Mouse (Mus musculus): ENCODE measurements at regions not wholly inside any gene's neighbourhood (a gene's known extent, or its start where the extent isn't known, plus 50 kb on each side); places are given as distances from the start of the nearest gene placed in this dataset.
"Not testable (repeated sequence)": the region's sequence is repeated elsewhere in the genome, so short reads cannot be mapped to it uniquely, and the experiment has no call there.

DNA sequence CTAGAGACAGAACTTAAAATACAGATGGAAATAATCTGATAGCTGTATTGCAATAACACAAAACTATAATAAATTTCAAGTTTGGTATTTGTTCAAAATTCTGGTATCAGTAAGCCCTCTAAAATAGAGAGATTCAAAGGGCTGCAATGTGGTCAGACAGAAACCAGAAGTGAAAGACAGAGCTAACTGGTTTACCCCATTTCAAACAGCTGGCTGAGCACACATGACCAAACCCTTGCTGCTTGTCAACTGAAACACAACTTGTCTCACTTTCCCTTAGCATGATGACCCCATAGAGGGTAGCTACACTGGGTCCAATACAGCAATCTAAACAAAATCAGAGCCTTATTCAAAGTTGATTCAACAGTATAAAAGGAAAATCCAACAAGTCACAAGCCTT, 234.2 kb upstream of the Sdr16c6 start:
- H3K4me3 ChIP-seq (replicated peaks; ENCODE audit: low read depth, low read length), result no peak overlapping the region
- H3K9me3 ChIP-seq (ENCODE audit: control insufficient read depth, low read length), result no peaks in the 10 kb centered on the region
- no peaks in the 10 kb centered on the region for H3K27me3 ChIP-seq (ENCODE audit: control insufficient read depth, insufficient read depth, low read length)
- no peaks in the 10 kb centered on the region for H3K36me3 ChIP-seq (ENCODE audit: control insufficient read depth, insufficient read depth, low read length)
- no peak for ATAC-seq (ENCODE audit: low FRiP score, low TSS enrichment)
- no peak for DNase-seq
- no peak overlapping the region for H3K27ac ChIP-seq (replicated peaks; ENCODE audit: low read depth, low read length)
- H3K4me2 ChIP-seq (ENCODE audit: low read length), result no peak overlapping the region
- H3K4me1 ChIP-seq (ENCODE audit: control insufficient read depth, insufficient read depth, low read length), result no peaks in the 10 kb centered on the region
- no peak overlapping the region for H3K9ac ChIP-seq (replicated peaks; ENCODE audit: low read length)

GRCm38 (mm10) chr4:4306922-4307321, 229.6 kb upstream of the Sdr16c6 start:
- Histone ChIP-seq H3K36me3 (ENCODE audit: control insufficient read depth, insufficient read depth, low read length) (no peaks in the 10 kb centered on the region), H3K9ac (replicated peaks; ENCODE audit: low read length) (no peak overlapping the region), H3K4me3 (replicated peaks; ENCODE audit: low read depth, low read length) (no peak overlapping the region), H3K4me2 (ENCODE audit: low read length) (no peak overlapping the region), H3K27ac (replicated peaks; ENCODE audit: low read depth, low read length) (no peak overlapping the region), H3K4me1 (ENCODE audit: control insufficient read depth, insufficient read depth, low read length) (no peaks in the 10 kb centered on the region), H3K27me3 (ENCODE audit: control insufficient read depth, insufficient read depth, low read length) (no peaks in the 10 kb centered on the region), H3K9me3 (ENCODE audit: control insufficient read depth, low read length) (no peaks in the 10 kb centered on the region)
- WGBS, result 78% methylated on average over 3 of the region's 3 CpGs
- DNase-seq (no peak), ATAC-seq (ENCODE audit: low FRiP score, low TSS enrichment) (no peak)

GRCm38 (mm10) chr4:4305740-4306249, 228.5 kb upstream of the Sdr16c6 start:
- no peak for ATAC-seq (ENCODE audit: low FRiP score, low TSS enrichment)
- no peaks in the 10 kb centered on the region for H3K9me3 ChIP-seq (ENCODE audit: control insufficient read depth, low read length)

GRCm38 (mm10) chr4:4304666-4305065, 227.3 kb upstream of the Sdr16c6 start:
- no peak overlapping the region for H3K27ac ChIP-seq (replicated peaks; ENCODE audit: low read depth, low read length)
- 89% methylated on average over 1 of the region's 1 CpGs for WGBS
- H3K9me3 ChIP-seq (ENCODE audit: control insufficient read depth, low read length), result no peaks in the 10 kb centered on the region
- ATAC-seq (ENCODE audit: low FRiP score, low TSS enrichment) (no peak), DNase-seq (no peak)
- no peaks in the 10 kb centered on the region for H3K4me1 ChIP-seq (ENCODE audit: control insufficient read depth, insufficient read depth, low read length)
- no peaks in the 10 kb centered on the region for H3K36me3 ChIP-seq (ENCODE audit: control insufficient read depth, insufficient read depth, low read length)
- H3K4me3 ChIP-seq (replicated peaks; ENCODE audit: low read depth, low read length), result no peak overlapping the region
- no peaks in the 10 kb centered on the region for H3K27me3 ChIP-seq (ENCODE audit: control insufficient read depth, insufficient read depth, low read length)
- H3K9ac ChIP-seq (replicated peaks; ENCODE audit: low read length), result no peak overlapping the region
- no peak overlapping the region for H3K4me2 ChIP-seq (ENCODE audit: low read length)

More at GRCm38 (mm10) chr4:4305740-4306249, 228.5 kb upstream of the Sdr16c6 start:
- no peaks in the 10 kb centered on the region for H3K36me3 ChIP-seq (ENCODE audit: control insufficient read depth, insufficient read depth, low read length)
- H3K27ac ChIP-seq (replicated peaks; ENCODE audit: low read depth, low read length), result no peak overlapping the region
- no peak for DNase-seq
- no peak overlapping the region for H3K4me2 ChIP-seq (ENCODE audit: low read length)
- no peak overlapping the region for H3K4me3 ChIP-seq (replicated peaks; ENCODE audit: low read depth, low read length)
- no peak overlapping the region for H3K9ac ChIP-seq (replicated peaks; ENCODE audit: low read length)
- H3K4me1 ChIP-seq (ENCODE audit: control insufficient read depth, insufficient read depth, low read length), result no peaks in the 10 kb centered on the region
- no peaks in the 10 kb centered on the region for H3K27me3 ChIP-seq (ENCODE audit: control insufficient read depth, insufficient read depth, low read length)

DNA sequence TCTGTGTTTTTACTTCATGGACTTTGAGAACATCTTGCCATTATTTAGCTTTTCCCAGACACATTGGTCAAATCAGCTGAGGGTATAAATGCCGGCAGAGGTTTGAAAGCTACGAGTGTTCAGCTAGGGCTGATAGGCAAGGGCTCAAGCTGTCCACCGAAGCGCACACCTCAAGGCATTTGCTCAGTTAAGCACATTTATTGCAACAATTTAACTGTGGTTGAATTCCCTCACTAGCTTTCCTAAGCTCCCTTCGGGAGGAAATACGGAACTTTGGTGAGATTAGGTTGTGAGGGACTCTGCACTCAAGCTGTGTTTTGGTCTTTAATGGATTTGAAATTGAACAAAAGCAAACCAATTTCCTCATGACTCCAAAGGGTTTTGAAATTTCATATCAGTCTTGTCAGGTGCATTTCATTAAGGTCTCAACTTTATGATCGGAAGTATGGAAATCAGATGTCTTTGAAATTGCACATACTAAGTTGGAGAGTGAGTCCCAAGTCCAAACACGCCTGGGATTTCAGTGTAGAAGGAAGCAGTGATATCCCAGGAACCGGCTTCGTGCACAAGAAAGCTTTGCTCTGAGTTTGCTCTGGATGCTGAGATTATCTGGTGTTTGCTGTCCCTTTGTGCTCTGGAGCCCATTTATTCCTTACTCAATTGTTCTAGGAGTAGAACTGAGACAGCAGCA, 223.0 kb upstream of the Sdr16c6 start:
- H3K36me3 ChIP-seq (ENCODE audit: control insufficient read depth, insufficient read depth, low read length), result no peaks in the 10 kb centered on the region
- no peak overlapping the region for H3K4me3 ChIP-seq (replicated peaks; ENCODE audit: low read depth, low read length)
- no peaks in the 10 kb centered on the region for H3K9me3 ChIP-seq (ENCODE audit: control insufficient read depth, low read length)
- ATAC-seq (ENCODE audit: low FRiP score, low TSS enrichment), result no peak
- no peaks in the 10 kb centered on the region for H3K4me1 ChIP-seq (ENCODE audit: control insufficient read depth, insufficient read depth, low read length)
- no peak overlapping the region for H3K9ac ChIP-seq (replicated peaks; ENCODE audit: low read length)
- WGBS, result 80% methylated on average over 10 of the region's 10 CpGs
- no peak overlapping the region for H3K4me2 ChIP-seq (ENCODE audit: low read length)
- no peak for DNase-seq
- H3K27ac ChIP-seq (replicated peaks; ENCODE audit: low read depth, low read length), result no peak overlapping the region
- no peaks in the 10 kb centered on the region for H3K27me3 ChIP-seq (ENCODE audit: control insufficient read depth, insufficient read depth, low read length)

DNA sequence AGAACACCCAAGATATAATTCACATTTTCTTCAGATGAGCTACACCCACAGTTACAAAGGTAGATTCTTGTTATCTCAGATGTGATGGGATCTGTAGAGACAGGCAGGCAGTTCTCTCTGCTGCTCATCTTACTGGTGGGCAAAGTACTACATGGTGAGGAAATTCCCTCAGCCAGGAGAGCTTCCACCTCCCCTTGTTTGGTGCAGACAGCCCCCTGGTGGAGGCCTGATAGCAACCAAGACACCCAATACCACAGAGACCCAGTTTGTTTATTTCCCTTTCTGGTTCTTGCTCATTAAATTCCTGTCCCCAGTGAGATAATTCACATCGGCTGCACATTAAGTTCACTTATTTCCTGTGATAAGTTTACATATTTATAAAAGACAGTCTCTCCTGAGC, 222.3 kb upstream of the Sdr16c6 start:
- no peaks in the 10 kb centered on the region for H3K36me3 ChIP-seq (ENCODE audit: control insufficient read depth, insufficient read depth, low read length)
- H3K4me1 ChIP-seq (ENCODE audit: control insufficient read depth, insufficient read depth, low read length), result no peaks in the 10 kb centered on the region
- H3K9ac ChIP-seq (replicated peaks; ENCODE audit: low read length), result no peak overlapping the region
- no peaks in the 10 kb centered on the region for H3K9me3 ChIP-seq (ENCODE audit: control insufficient read depth, low read length)
- no peaks in the 10 kb centered on the region for H3K27me3 ChIP-seq (ENCODE audit: control insufficient read depth, insufficient read depth, low read length)
- H3K4me2 ChIP-seq (ENCODE audit: low read length), result no peak overlapping the region
- no peak overlapping the region for H3K4me3 ChIP-seq (replicated peaks; ENCODE audit: low read depth, low read length)
- peak; percentile 18 for DNase-seq
- WGBS, result 78% methylated on average over 1 of the region's 1 CpGs
- H3K27ac ChIP-seq (replicated peaks; ENCODE audit: low read depth, low read length), result no peak overlapping the region
- ATAC-seq (ENCODE audit: low FRiP score, low TSS enrichment), result no peak; the same call in 1 of the 2 replicates

GRCm38 (mm10) chr4:4249601-4250000, 172.3 kb upstream of the Sdr16c6 start:
- ATAC-seq (ENCODE audit: low FRiP score, low TSS enrichment) (no peak), DNase-seq (no peak)
- H3K4me2 ChIP-seq (ENCODE audit: low read length), result no peak overlapping the region
- H3K36me3 ChIP-seq (ENCODE audit: control insufficient read depth, insufficient read depth, low read length), result no peaks in the 10 kb centered on the region
- 88% methylated on average over 2 of the region's 2 CpGs for WGBS
- no peak overlapping the region for H3K27ac ChIP-seq (replicated peaks; ENCODE audit: low read depth, low read length)
- no peaks in the 10 kb centered on the region for H3K4me1 ChIP-seq (ENCODE audit: control insufficient read depth, insufficient read depth, low read length)
- H3K9me3 ChIP-seq (ENCODE audit: control insufficient read depth, low read length), result no peaks in the 10 kb centered on the region
- H3K27me3 ChIP-seq (ENCODE audit: control insufficient read depth, insufficient read depth, low read length), result no peaks in the 10 kb centered on the region
- no peak overlapping the region for H3K9ac ChIP-seq (replicated peaks; ENCODE audit: low read length)
- no peak overlapping the region for H3K4me3 ChIP-seq (replicated peaks; ENCODE audit: low read depth, low read length)

GRCm38 (mm10) chr4:4247669-4248068, 170.3 kb upstream of the Sdr16c6 start:
- H3K4me2 ChIP-seq (ENCODE audit: low read length), result no peak overlapping the region
- no peak for DNase-seq
- no peaks in the 10 kb centered on the region for H3K9me3 ChIP-seq (ENCODE audit: control insufficient read depth, low read length)
- no peak for ATAC-seq (ENCODE audit: low FRiP score, low TSS enrichment)
- 85% methylated on average over 4 of the region's 4 CpGs for WGBS
- H3K4me1 ChIP-seq (ENCODE audit: control insufficient read depth, insufficient read depth, low read length), result no peaks in the 10 kb centered on the region
- H3K27me3 ChIP-seq (ENCODE audit: control insufficient read depth, insufficient read depth, low read length), result no peaks in the 10 kb centered on the region
- no peak overlapping the region for H3K27ac ChIP-seq (replicated peaks; ENCODE audit: low read depth, low read length)
- H3K36me3 ChIP-seq (ENCODE audit: control insufficient read depth, insufficient read depth, low read length), result no peaks in the 10 kb centered on the region
- no peak overlapping the region for H3K9ac ChIP-seq (replicated peaks; ENCODE audit: low read length)
- no peak overlapping the region for H3K4me3 ChIP-seq (replicated peaks; ENCODE audit: low read depth, low read length)

GRCm38 (mm10) chr4:4242306-4242980, 165.1 kb upstream of the Sdr16c6 start:
- H3K4me3 ChIP-seq (replicated peaks; ENCODE audit: low read depth, low read length); H3K36me3 ChIP-seq (ENCODE audit: control insufficient read depth, insufficient read depth, low read length); H3K9me3 ChIP-seq (ENCODE audit: control insufficient read depth, low read length); H3K27ac ChIP-seq (replicated peaks; ENCODE audit: low read depth, low read length); DNase-seq; H3K9ac ChIP-seq (replicated peaks; ENCODE audit: low read length); H3K27me3 ChIP-seq (ENCODE audit: control insufficient read depth, insufficient read depth, low read length); H3K4me1 ChIP-seq (ENCODE audit: control insufficient read depth, insufficient read depth, low read length); ATAC-seq (ENCODE audit: low FRiP score, low TSS enrichment); H3K4me2 ChIP-seq (ENCODE audit: low read length): not testable (repeated sequence)
- WGBS, result 88% methylated on average over 15 of the region's 15 CpGs

Measured in midbrain, embryonic 14.5 days (tissue).